Mouse (Mus musculus): ENCODE measurements around the gene Wbp1.

DNA sequence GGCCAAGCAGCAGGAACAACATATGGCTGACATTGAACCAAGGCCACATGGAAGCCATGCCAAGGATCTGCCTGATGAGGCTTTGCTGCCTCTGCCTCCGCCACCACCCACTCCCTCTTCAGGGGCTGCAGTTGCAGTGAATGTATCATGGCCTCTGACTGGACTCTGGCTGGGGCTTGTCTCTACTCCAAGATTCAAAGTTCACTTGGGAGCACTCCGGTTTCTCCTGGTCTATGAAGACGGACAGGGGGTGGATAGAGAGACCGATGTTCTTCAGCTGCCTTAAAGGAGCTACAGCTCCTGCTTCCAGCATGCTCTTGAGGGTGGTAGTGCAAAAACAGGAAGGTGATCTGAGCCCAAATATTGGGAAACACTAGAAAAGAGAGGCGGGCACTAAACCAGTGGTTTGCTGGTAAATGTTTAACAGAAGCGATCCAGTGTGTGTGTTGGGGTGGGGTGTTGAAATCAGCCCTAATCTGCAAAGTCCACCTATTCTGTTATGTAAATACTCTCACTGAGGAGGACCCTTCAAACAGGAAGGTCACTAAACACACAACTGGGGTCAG is 10.2 kb upstream of the Wbp1 start:
- TF ChIP-seq TCF3 (IDR thresholded peaks at IDR 0.05; ENCODE audit: insufficient read length, low read depth) (no peak), TCF12 (IDR thresholded peaks at IDR 0.05; ENCODE audit: insufficient read depth, poor library complexity, severe bottlenecking) (no peak), E2F4 (IDR thresholded peaks at IDR 0.05; ENCODE audit: insufficient read depth) (no peak), USF1 (IDR thresholded peaks at IDR 0.05; ENCODE audit: low read depth) (no peak), SRF (IDR thresholded peaks at IDR 0.05; ENCODE audit: control insufficient read depth, insufficient read length, low read depth) (no peak), POLR2A (IDR thresholded peaks at IDR 0.05; ENCODE audit: insufficient read length, low read depth) (peak; percentile 24), MAX (IDR thresholded peaks at IDR 0.05; ENCODE audit: low read depth) (no peak), POLR2AphosphoS2 (IDR thresholded peaks at IDR 0.05; ENCODE audit: insufficient read length, low read depth) (peak; percentile 72)
